Mouse (Mus musculus) CH12.LX (cell line): ENCODE data around the gene Hibadh.
"Not testable (repeated sequence)": the region's sequence is repeated elsewhere in the genome, so short reads cannot be mapped to it uniquely, and the experiment has no call there.

Experiments used
- CTCF ChIP-seq, 2 experiments: IDR thresholded peaks in 1 of 2; conservative IDR thresholded peaks in 1 of 2; 2 replicates each; pipeline ENCODE4 v1.5.1; 2011 to 2012; ENCODE audit warnings: low read depth in 2 of 2, low read length in 2 of 2, improper control_type of control experiment in 1 of 2, inconsistent platforms in 1 of 2, mild to moderate bottlenecking in 1 of 2, moderate library complexity in 1 of 2
- E2F4 ChIP-seq: IDR thresholded peaks from 2 replicates; pipeline ENCODE4 v1.6.1; 2011; ENCODE audit warnings: low read depth, low read length, improper control_type of control experiment; ENCODE audit not compliant: insufficient replicate concordance
- ELF1 ChIP-seq: IDR thresholded peaks from 2 replicates; pipeline ENCODE4 v1.6.1; 2014; ENCODE audit warnings: low read depth, mild to moderate bottlenecking, inconsistent platforms, low read length, improper control_type of control experiment
- EP300 ChIP-seq: IDR thresholded peaks from 2 replicates; pipeline ENCODE4 v1.6.1; 2011; ENCODE audit warnings: low read length, improper control_type of control experiment
- GABPA ChIP-seq: IDR thresholded peaks from 2 replicates; pipeline ENCODE4 v1.6.1; 2012; ENCODE audit warnings: low read depth, low read length, improper control_type of control experiment, inconsistent platforms; ENCODE audit not compliant: insufficient replicate concordance
- JUND ChIP-seq: conservative IDR thresholded peaks from 2 replicates; pipeline ENCODE4 v1.6.1; 2011; ENCODE audit warnings: low read depth, low read length, improper control_type of control experiment
- MAFK ChIP-seq: IDR thresholded peaks from 2 replicates; pipeline ENCODE4 v1.6.1; 2011; ENCODE audit warnings: low read length, improper control_type of control experiment; ENCODE audit not compliant: insufficient replicate concordance
- MXI1 ChIP-seq: IDR thresholded peaks from 2 replicates; pipeline ENCODE4 v1.6.1; 2011; ENCODE audit warnings: mild to moderate bottlenecking, low read depth, low read length, improper control_type of control experiment
- POLR2A ChIP-seq: IDR thresholded peaks from 2 replicates; pipeline ENCODE4 v1.6.1; 2011; ENCODE audit warnings: low read depth, mild to moderate bottlenecking, improper control_type of control experiment, low read length
- POLR2AphosphoS2 ChIP-seq: IDR thresholded peaks from 2 replicates; pipeline ENCODE4 v1.6.1; 2011; ENCODE audit warnings: low read depth, low read length, improper control_type of control experiment
- TCF12 ChIP-seq: IDR thresholded peaks from 2 replicates; pipeline ENCODE4 v1.6.1; 2014; ENCODE audit warnings: low read depth, mild to moderate bottlenecking, inconsistent platforms, low read length, improper control_type of control experiment
- USF1 ChIP-seq: IDR thresholded peaks from 2 replicates; pipeline ENCODE4 v1.6.1; 2014; ENCODE audit warnings: low read depth, mild to moderate bottlenecking, inconsistent platforms, low read length, improper control_type of control experiment
- ZC3H11A ChIP-seq: IDR thresholded peaks from 2 replicates; pipeline ENCODE4 v1.6.1; 2012; ENCODE audit warnings: low read depth, mild to moderate bottlenecking, inconsistent platforms, low read length, improper control_type of control experiment
- ZNF384 ChIP-seq: IDR thresholded peaks from 2 replicates; pipeline ENCODE4 v1.6.1; 2012; ENCODE audit warnings: low read depth, low read length, improper control_type of control experiment, inconsistent platforms

DNA sequence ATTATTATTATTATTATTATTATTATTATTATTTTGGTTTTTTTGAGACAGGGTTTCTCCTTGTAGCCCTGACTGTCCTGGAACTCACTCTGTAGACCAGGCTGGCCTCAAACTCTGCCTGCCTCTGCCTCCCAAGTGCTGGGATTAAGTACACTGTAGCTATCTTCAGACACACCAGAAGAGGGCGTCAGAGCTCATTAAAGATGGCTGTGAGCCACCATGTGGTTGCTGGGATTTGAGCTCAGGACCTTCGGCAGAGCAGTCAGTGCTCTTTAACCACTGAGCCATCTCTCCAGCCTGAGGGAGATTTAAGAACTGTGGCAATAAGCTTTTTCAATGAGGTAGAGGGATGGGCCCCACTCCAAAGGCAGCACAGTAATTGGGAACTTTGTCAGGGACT, 29.7 kb upstream of the Hibadh start:
- not testable (repeated sequence) for TF ChIP-seq MAFK, TCF12, ZNF384, USF1, ELF1, ZC3H11A, EP300, POLR2A, POLR2AphosphoS2, JUND, E2F4, MXI1, GABPA
- peak in 1 of 2 experiments; percentile 48; a peak in 2 of 4 replicates for TF ChIP-seq CTCF (conservative IDR thresholded peaks at IDR 0.05 in 1 of 2, IDR thresholded peaks at IDR 0.05 in 1 of 2; ENCODE audit: low read depth in 2 of 2, low read length in 2 of 2)
